In the genomic region with DNA sequence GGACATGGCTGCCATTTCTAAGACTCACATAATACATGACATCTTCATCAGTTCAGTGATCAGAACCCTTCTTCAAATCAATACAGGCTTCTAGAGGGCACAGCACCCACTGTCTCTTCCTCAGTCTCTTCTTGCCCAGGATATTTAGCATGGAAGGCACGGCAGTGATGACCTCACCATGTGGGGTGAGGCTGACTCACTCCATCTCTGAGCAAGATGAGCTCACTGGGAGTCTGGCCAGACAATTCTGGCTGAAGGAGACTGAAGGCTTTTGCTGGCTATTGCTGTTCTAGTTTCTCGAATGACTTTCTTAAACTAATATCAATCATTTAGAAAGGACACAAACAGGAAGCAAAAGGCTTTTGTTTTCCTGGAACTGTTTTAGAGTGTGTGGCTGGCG, we compare ENCODE assay signal across 10 mouse cellular contexts.
DNase-seq lines count a peak whose midpoint lies in the region; ATAC-seq and TF ChIP-seq lines count a peak whose summit lies in the region.
"Had no signal": no experiment of that assay in that cellular context is flagged by ENCODE, and none has a peak within 500 bp of the region (broad histone marks: within the 10 kb centered on the region; RNA-seq: fewer than 3 reads in every experiment).

No protein-coding gene starts in this region.

- no peaks in the 10 kb centered on the region for H3K4me1 ChIP-seq in heart, embryonic 10.5 days
- no peaks in the 10 kb centered on the region for H3K4me1 ChIP-seq in cerebellum, adult 2 months (ENCODE audit: control insufficient read depth, insufficient read depth, low read length)
- H3K4me1 ChIP-seq in embryonic facial prominence, embryonic 10.5 days, result no peaks in the 10 kb centered on the region
- H3K4me1 ChIP-seq in intestine, embryonic 15.5 days (replicated peaks), result no peaks in the 10 kb centered on the region
- H3K4me1 ChIP-seq: liver, embryonic 13.5 days had no signal

- no peaks in the 10 kb centered on the region for H3K9me3 ChIP-seq in heart, embryonic 10.5 days
- H3K9me3 ChIP-seq in embryonic facial prominence, embryonic 10.5 days, result no peaks in the 10 kb centered on the region
- H3K9me3 ChIP-seq in intestine, embryonic 15.5 days, result no peaks in the 10 kb centered on the region
- H3K9me3 ChIP-seq: liver, embryonic 13.5 days had no signal

- H3K27ac ChIP-seq in heart, embryonic 10.5 days, result no peak overlapping the region
- H3K27ac ChIP-seq in cerebellum, adult 2 months (ENCODE audit: insufficient read depth, low read length), result no peak overlapping the region
- H3K27ac ChIP-seq in embryonic facial prominence, embryonic 10.5 days (replicated peaks), result no peak overlapping the region
- H3K27ac ChIP-seq in intestine, embryonic 15.5 days, result no peak overlapping the region
- H3K27ac ChIP-seq: liver, embryonic 13.5 days had no signal

- peak; percentile 44 to 63 for DNase-seq in heart, postnatal 10 days
- DNase-seq in heart, embryonic 10.5 days (ENCODE audit: low spot score), result no peak
- DNase-seq in Muller cell, postnatal 12 days (ENCODE audit: inconsistent ontology term), result peak; percentile 55
- peak; percentile 70 to 87 for DNase-seq in cerebellum, adult 2 months
- peak; percentile 24 to 57 for DNase-seq in layer of hippocampus, adult 8-10 months (ENCODE audit: low spot score in 2 of 2)
- DNase-seq in embryonic facial prominence, embryonic 10.5 days (ENCODE audit: low spot score), result no peak
- DNase-seq in B cell, adult 2 months, result no peak
- DNase-seq: kidney, postnatal 4 days; liver, embryonic 13.5 days had no signal

- H3K27me3 ChIP-seq in heart, embryonic 10.5 days (ENCODE audit: insufficient read depth, poor library complexity, severe bottlenecking), result no peaks in the 10 kb centered on the region
- H3K27me3 ChIP-seq in cerebellum, adult 2 months (ENCODE audit: control insufficient read depth, insufficient read depth, low read length), result no peaks in the 10 kb centered on the region
- H3K27me3 ChIP-seq in embryonic facial prominence, embryonic 10.5 days (replicated peaks; ENCODE audit: low read depth, poor library complexity, severe bottlenecking), result no peaks in the 10 kb centered on the region
- no peaks in the 10 kb centered on the region for H3K27me3 ChIP-seq in intestine, embryonic 15.5 days (replicated peaks)
- H3K27me3 ChIP-seq: liver, embryonic 13.5 days had no signal

- 53% methylated on average over 3 of the region's 3 CpGs for WGBS in heart, embryonic 10.5 days
- 29% methylated on average over 3 of the region's 3 CpGs for WGBS in cerebellum, adult 2 months
- 80% methylated on average over 3 of the region's 3 CpGs for WGBS in embryonic facial prominence, embryonic 10.5 days
- 63% methylated on average over 3 of the region's 3 CpGs for WGBS in intestine, embryonic 15.5 days

- TF ChIP-seq CTCF in cerebellum, adult 2 months (IDR thresholded peaks at IDR 0.05; ENCODE audit: borderline replicate concordance, insufficient read depth, low read depth, low read length), result no peak

- no peak for TF ChIP-seq POLR2A in cerebellum, adult 2 months (IDR thresholded peaks at IDR 0.05; ENCODE audit: borderline replicate concordance, insufficient read depth, low read length)

- intact Hi-C loops in heart, postnatal 10 days (cut with DNase I), result no loop called here

- H3K36me3 ChIP-seq in heart, embryonic 10.5 days, result no peaks in the 10 kb centered on the region
- H3K36me3 ChIP-seq in embryonic facial prominence, embryonic 10.5 days (replicated peaks), result no peaks in the 10 kb centered on the region
- H3K36me3 ChIP-seq in intestine, embryonic 15.5 days, result no peaks in the 10 kb centered on the region
- H3K36me3 ChIP-seq: liver, embryonic 13.5 days had no signal

- no peak for ATAC-seq in intestine, embryonic 15.5 days

- no peak overlapping the region for H3K4me2 ChIP-seq in intestine, embryonic 15.5 days (replicated peaks)
- H3K4me2 ChIP-seq: liver, embryonic 13.5 days had no signal

- H3K4me3 ChIP-seq in heart, embryonic 10.5 days, result no peak overlapping the region
- no peak overlapping the region for H3K4me3 ChIP-seq in cerebellum, adult 2 months (replicated peaks; ENCODE audit: insufficient read depth, low read depth, low read length)
- no peak overlapping the region for H3K4me3 ChIP-seq in embryonic facial prominence, embryonic 10.5 days
- no peak overlapping the region for H3K4me3 ChIP-seq in intestine, embryonic 15.5 days (replicated peaks)
- H3K4me3 ChIP-seq: liver, embryonic 13.5 days had no signal

- H3K9ac ChIP-seq in intestine, embryonic 15.5 days, result no peak overlapping the region
- H3K9ac ChIP-seq: liver, embryonic 13.5 days had no signal

Comparison
In these comparisons a context has a peak if more than half of its experiments do, and no peak if none do; other contexts are left out.
1. DNase-seq: peak in heart, postnatal 10 days (2 of 2), Muller cell, postnatal 12 days (single experiment), cerebellum, adult 2 months (2 of 2) and layer of hippocampus, adult 8-10 months (2 of 2); none in heart, embryonic 10.5 days (single experiment), embryonic facial prominence, embryonic 10.5 days (single experiment) and B cell, adult 2 months (0 of 2).